Mouse (Mus musculus) thymus, postnatal 36 days (tissue): Measurements from ENCODE around the gene Pde4d.

Source experiments
- DNase-seq, 2 experiments: peaks; one replicate each; pipeline ENCODE4 v3.0.0; 2022; ENCODE audit warnings: mixed read lengths in 2 of 2

Pde4d gene

DNA sequence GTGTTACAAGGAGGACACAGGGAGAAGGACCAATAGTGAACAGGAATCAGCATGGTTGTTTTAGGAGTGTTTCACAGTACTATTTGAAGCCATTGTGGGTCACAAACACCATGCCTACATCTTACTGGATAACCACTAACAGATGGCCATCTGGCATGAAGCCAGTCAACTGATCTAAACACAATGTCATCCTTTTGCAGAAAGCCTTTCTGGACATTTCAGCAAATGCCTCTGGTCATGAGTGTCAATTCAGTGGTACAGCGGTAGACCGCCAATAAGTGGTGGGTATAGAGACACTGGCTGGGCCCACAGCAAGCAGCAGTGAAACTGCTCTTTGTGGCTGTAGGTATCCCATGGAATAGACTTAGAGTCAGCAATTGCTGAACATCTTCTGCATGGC, 151.3 kb downstream of the Pde4d start:
- DNase-seq, result no peak

DNA sequence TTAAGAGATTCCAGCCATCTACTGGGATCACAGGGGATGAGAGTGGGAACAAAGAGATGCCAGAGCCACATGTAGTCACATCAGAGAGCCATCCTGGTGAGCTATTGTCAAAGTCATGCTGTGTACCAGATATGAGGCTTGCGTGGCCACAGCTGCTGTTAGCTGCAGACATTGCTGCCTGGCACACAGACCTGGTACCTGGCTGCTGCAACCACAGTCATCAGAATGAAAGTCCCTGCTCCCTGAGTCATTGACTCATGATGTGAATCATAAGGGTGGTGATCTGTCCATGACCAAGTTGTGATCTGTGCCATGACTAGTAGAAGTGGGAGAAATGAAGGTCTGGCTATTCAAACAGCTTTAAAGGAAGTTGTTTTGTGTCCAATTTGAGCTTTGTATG, 153.8 kb downstream of the Pde4d start:
- no peak for DNase-seq

- DNase-seq, result no peak
These were observed 154.5 kb downstream of the Pde4d start for GRCm38 (mm10) chr13:108604213-108604612.

DNA sequence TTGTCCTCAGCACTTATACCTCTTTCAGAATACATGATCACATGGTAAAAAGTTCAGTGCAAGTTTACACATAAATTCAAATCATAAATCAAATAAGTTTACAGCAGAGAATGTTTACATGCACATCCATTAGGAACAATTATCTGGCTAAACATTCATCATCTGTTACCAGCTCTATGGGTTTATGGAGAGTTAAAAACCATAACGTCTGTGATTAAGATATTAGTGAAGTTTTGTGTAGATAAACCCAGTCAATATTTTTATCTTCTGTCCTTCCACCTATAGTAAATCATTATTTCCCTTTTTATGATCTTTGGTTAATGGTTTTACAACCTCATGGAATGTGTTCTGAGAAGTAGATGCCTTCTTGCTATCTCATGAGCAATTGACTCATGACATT, 168.5 kb downstream of the Pde4d start:
- no peak for DNase-seq

GRCm38 (mm10) chr13:108622681-108623080, 172.9 kb downstream of the Pde4d start:
- DNase-seq, result no peak

DNA sequence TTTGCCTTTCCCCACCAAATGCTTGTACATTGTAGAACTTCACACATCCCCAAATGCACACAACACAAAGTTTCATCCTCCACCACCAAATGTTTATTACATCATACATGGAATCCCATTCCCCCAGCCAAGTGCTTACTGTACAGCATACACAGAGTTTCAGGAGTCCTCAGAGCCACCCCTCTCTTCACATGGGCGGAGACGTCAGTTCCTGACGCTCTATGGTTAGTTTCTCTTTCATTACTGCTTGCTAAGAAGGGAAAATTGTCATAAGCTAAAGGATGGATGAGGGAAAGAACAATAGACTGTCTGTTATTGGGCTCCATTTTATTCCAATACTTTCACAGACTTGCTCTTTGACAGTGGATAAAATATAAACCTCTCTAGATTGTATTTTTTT, 174.2 kb downstream of the Pde4d start:
- no peak for DNase-seq

DNA sequence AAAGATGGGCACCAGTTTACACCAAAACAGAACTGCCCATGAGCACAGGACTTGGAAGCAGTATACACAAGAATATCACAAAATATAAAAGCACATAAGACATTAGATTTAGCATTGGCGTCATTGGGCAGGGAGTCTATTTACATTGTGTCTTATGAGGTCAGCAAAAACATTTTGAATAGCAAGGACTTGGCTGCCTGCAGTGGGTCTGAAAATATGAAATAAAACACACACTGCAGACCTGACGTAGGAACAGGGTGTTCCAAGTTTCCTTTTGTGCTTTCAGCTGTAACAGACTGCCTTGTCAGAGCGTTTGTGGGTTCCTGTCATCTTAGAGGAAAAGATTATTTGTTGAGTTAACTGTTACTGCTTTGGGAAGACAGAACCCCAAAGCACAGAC, 176.4 kb downstream of the Pde4d start:
- DNase-seq, result no peak

- no peak for DNase-seq
These were observed 178.8 kb downstream of the Pde4d start for GRCm38 (mm10) chr13:108628501-108628900.

DNA sequence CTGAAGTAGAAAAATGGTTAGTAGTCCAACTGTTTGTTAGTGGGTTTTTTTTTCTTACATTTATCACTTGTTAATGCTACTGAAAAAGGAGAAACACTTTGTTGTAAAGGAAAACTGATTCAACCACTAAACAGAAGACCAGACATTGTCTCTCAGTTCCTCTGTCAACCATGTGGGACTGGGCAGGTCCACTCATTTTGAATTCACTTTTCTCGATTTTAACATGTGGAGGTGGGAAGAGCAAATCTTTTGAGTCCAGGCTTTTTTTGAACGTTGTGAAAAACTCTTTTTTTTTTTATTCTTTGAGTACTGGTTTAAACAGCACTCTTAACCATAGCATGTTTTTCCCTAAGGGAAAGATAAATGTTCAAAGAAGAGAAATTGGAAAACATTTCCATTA, 180.8 kb downstream of the Pde4d start:
- no peak for DNase-seq

DNA sequence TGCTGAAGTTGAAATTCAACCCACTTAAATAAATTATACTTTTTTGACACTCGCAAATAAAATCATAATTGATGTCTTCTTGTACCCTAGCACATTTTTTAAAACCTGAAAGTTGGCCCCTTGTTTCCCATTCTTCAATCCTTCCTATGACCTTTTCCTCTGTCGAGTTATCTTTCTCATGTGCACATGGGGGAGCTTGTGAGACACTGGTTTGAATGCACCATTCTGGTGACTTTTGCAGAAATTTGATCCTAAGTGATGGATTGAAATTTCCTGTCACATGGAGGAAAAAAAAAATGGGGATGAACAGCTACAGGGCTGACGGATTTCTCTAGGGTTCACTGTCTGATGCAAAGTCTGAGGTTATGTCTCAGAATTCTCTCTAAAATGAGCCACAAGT, 181.5 kb downstream of the Pde4d start:
- no peak for DNase-seq

DNA sequence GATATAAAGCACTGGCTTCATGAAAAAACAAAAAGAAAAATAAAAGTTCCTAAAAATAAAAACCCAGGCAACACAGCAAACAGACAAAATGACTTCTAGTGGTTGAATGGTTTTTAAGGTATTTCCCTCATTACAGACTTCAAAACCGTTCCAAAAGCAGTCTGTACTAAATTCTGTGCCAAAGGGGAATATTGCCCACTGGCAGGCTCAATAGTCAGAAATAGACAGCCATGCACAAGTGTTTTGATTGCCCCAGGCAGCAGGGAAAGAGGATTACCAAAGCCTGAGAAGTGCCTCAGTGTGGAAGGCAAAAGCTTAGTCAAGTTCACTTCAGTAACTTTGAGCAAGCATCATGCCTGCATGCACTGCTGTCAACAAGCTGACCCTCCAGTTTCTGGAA, 186.8 kb downstream of the Pde4d start:
- DNase-seq, result no peak

DNA sequence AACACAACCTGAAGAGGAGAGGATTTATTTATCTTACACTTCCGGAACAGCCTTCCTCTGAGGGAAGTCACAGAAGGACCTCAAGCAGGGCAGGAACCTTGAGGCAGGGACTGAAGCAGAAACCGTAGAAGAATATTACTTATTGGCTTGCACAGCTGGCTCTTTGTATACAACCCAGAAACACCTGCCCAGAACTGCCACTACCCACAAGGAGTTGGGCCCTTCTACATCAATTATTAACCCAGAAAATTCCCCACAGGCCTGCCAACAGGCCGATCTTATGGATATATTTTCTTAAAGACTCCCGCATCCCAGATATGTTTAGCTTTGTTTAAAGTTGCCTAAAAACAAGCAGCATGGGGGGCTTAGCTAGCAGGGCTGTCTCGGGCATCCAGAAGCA, 192.5 kb downstream of the Pde4d start:
- DNase-seq, result no peak

GRCm38 (mm10) chr13:108646801-108647200, 197.1 kb downstream of the Pde4d start:
- no peak for DNase-seq

GRCm38 (mm10) chr13:108647239-108647638, 197.5 kb downstream of the Pde4d start:
- DNase-seq, result no peak

GRCm38 (mm10) chr13:108654026-108654723, 204.4 kb downstream of the Pde4d start:
- no peak for DNase-seq

GRCm38 (mm10) chr13:108666579-108666978, 216.8 kb downstream of the Pde4d start:
- no peak for DNase-seq

- no peak for DNase-seq
These were observed 217.3 kb downstream of the Pde4d start for GRCm38 (mm10) chr13:108667077-108667476.

GRCm38 (mm10) chr13:108677056-108677455, 227.3 kb downstream of the Pde4d start:
- DNase-seq, result no peak

DNA sequence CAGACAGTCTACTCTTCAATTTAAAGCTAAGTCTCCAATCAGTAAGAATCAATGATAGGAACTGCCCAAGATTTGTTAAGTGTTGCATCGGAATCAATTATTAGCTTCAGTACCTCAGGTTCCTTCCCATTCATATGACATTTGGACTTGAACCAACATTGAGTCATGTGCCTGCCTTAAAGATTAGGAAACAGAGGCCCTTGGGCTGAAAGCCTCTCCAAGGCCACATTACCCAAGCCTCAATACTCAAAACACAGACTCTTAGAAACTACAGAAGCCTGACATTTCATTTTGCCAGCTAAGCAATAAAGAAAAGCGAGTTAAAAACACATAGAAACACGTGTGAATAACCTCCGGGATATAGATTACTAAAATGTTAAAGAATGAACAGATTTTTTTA, 233.3 kb downstream of the Pde4d start:
- DNase-seq, result no peak

GRCm38 (mm10) chr13:108685817-108686216, 236.1 kb downstream of the Pde4d start:
- no peak for DNase-seq

DNA sequence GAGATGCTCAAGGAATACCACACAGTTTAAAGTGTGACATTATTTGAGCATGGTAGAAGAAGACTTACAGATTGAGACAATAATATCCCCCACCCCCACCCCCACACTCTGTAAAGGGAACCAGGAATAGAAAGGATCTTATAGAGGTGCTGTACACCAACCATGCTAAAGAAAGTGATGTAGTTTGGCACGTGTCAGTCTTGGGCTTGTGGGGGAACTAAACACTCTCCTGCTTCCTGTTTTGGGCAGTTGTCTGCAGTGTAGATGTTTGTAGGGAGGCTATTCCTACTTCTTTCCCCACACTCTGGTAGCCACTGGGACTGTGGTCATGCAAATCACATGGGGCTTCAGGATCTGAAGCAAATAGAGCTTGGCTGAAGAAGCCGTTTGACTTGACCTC, 236.5 kb downstream of the Pde4d start:
- no peak for DNase-seq

GRCm38 (mm10) chr13:108686807-108687206, 237.1 kb downstream of the Pde4d start:
- no peak for DNase-seq

DNA sequence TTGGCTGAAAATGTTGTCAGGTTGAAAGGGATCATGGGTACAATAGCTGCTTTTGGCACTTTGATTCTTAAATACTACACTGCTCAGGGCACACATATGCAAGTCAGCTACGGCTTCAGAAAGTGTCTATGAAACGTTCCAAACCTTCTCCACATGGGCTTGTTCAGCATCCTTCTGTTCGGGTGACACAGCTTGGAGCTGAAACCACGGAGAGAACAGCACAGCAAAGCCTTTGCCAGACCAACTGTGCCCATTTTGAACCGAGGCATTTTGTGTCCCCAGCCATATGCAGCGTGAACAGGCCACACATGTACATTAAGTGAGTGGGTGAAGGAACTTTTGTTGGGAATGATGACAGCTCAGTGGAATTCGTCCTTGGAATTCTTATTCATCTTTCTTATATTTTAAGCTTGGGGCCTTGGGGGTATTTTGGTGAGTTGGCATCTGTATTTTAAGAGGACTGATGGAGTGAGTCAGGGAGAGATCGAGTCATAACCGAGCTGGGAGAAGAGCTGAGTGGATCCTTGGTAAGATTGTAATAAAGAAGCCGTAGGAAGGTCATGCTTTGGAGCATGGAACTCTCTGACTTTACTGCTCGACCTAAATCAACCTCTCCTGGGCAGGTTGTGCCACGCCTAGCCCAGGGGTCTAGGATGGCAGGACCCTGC, 243.3 kb downstream of the Pde4d start:
- no peak for DNase-seq

GRCm38 (mm10) chr13:108705441-108705840, 255.7 kb downstream of the Pde4d start:
- DNase-seq, result no peak

DNA sequence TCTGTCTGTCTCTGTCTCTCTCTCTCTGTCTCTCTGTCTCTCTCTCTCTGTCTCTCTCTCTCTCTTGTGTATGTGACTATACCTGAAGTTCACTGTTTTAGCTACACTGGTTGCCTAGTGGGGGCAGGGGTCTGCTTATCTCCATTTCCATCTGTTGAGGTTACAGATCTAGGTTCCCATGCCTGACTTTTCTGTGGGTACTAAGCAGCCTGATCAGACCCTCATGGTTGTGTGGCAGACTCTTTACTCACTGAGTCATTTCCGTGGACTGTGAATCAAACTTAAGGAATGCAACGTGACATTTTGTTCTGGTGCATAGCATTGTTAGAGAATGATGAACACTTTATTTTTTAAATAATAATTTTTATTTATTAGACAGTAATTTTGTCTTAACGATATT, 264.3 kb downstream of the Pde4d start:
- DNase-seq, result no peak
